Mouse (Mus musculus) E14TG2a.4 (cell line): ENCODE data around the gene Clic5.

Source experiments
- H3K27me3 ChIP-seq: 2 replicates; pipeline ENCODE4 v1.6.1; 2014; ENCODE audit warnings: low read length, control low read depth; ENCODE audit not compliant: insufficient read depth
- H3K36me3 ChIP-seq: 2 replicates; pipeline ENCODE4 v1.6.1; 2014; ENCODE audit warnings: low read length, control low read depth; ENCODE audit not compliant: insufficient read depth
- H3K4me1 ChIP-seq: replicated peaks from 2 replicates; pipeline ENCODE4 v1.6.1; 2014; ENCODE audit warnings: low read depth, low read length, control low read depth
- H3K4me3 ChIP-seq: replicated peaks from 2 replicates; pipeline ENCODE4 v1.5.1; 2014; ENCODE audit warnings: mild to moderate bottlenecking, low read length
- H3K9me3 ChIP-seq: 2 replicates; pipeline ENCODE4 v1.6.1; 2014; ENCODE audit warnings: low read length, control low read depth
- CTCF ChIP-seq: conservative IDR thresholded peaks from 2 replicates; pipeline ENCODE4 v1.5.1; 2014; ENCODE audit warnings: low read length
- NANOG ChIP-seq: IDR thresholded peaks from 2 replicates; pipeline ENCODE4 v1.6.1; 2014; ENCODE audit warnings: borderline replicate concordance, low read length, mixed read lengths
- POU5F1 ChIP-seq: IDR thresholded peaks from 2 replicates; pipeline ENCODE4 v1.6.1; 2014; ENCODE audit warnings: low read length, borderline replicate concordance

The Clic5 gene

GRCm38 (mm10) chr17:44188042-44188768, at the start of gene Clic5:
TSS of gene Clic5 (plus strand) at chr17:44188584.
- TF ChIP-seq CTCF: no peak
- no peak for TF ChIP-seq POU5F1
- TF ChIP-seq NANOG: no peak
- Histone ChIP-seq H3K27me3 (peaks cover 36% of the 10 kb centered on the region), H3K4me1 (peaks cover 23% of the 10 kb centered on the region), H3K36me3 (no peaks in the 10 kb centered on the region), H3K9me3 (no peaks in the 10 kb centered on the region), H3K4me3 (peak within 1 kb of the TSS; percentile 71)

DNA sequence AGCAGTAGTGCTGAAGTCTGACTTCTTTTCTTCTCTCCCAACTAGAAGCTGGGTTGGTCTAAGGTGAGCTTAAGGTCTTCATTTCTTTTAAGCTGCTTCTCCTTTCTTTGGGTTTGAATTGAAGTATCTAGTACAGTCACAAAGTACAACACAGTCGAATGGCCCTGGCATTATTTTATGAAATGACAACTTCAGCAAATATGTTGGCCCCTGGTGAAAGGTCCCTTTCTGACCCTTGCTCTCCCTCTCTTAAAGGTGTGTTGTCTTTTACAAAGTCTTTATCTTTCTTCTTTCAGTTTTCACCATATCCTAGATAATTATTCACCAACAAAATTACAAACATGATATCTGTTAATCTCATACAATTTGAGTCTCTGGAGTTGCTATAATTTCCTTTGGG, 42.6 kb upstream of the Clic5 start:
- TF ChIP-seq CTCF (no peak), POU5F1 (no peak), NANOG (no peak)
- H3K9me3 ChIP-seq: no peaks in the 10 kb centered on the region; the same call in 1 of the 2 replicates
- H3K4me1 ChIP-seq: no peaks in the 10 kb centered on the region
- no peaks in the 10 kb centered on the region for H3K36me3 ChIP-seq
- no peak overlapping the region for H3K4me3 ChIP-seq
- no peaks in the 10 kb centered on the region for H3K27me3 ChIP-seq

DNA sequence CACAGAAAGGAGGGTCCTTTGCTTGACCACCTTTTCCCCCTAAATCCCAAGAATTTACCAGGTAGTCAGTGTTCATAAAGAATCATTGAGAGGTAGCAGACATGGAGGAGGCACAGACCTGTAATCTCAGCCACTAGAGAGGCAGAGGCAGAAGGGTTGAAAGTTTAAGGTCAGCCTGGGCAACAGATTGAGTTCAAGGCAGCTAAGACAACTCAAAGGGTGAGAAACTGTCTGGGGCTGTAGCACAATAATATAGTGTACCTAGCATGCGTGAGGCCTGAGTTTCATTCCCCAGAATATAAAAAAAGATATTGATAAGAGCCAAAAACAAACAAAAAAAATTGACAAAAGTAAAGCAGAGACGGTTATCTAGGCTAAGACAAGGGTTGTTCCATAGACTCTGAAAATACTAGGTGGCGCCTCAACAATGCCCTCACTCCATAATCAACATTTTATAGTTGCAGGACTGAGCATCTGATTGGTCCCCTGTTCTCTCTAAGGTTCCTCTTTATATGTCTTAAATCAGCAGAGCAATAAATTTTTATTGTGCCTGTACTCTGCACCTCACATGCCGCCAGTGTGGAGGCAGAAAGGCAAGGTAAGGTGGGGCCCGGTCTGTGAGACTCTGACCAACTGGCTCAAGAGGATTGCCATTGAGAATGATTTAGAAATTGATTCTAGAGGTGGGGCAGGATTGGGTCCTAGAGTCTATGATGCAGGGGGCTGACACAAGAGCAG, 40.1 kb upstream of the Clic5 start:
- H3K4me1 ChIP-seq: no peaks in the 10 kb centered on the region
- H3K9me3 ChIP-seq: no peaks in the 10 kb centered on the region; the same call in 1 of the 2 replicates
- no peak for TF ChIP-seq NANOG
- TF ChIP-seq CTCF: no peak
- no peak for TF ChIP-seq POU5F1
- no peak overlapping the region for H3K4me3 ChIP-seq
- no peaks in the 10 kb centered on the region for H3K27me3 ChIP-seq
- H3K36me3 ChIP-seq: no peaks in the 10 kb centered on the region

DNA sequence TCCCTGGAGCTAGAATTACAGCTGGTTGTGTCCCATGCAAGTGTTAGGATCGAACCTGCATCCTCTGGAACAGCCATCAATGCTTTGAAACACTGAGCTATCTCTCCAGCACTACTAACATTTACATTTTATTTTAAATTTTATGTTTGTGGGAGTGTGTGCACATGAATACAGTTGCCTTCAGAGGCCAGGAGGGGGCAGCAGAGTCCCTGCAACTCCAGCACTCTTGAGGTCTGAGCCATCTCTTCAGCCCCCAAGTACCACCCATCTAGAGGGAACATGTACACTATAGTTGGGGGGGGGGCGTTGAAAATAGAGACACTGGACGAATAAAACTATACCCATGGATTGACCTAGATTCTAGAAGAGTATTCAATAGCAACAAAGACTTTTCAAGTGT, 37.3 kb upstream of the Clic5 start:
- Histone ChIP-seq H3K4me1 (no peaks in the 10 kb centered on the region), H3K9me3 (no peaks in the 10 kb centered on the region; the same call in 1 of the 2 replicates), H3K27me3 (no peaks in the 10 kb centered on the region), H3K4me3 (no peak overlapping the region), H3K36me3 (no peaks in the 10 kb centered on the region)
- no peak for TF ChIP-seq NANOG
- TF ChIP-seq POU5F1: no peak
- TF ChIP-seq CTCF: peak; percentile 60

DNA sequence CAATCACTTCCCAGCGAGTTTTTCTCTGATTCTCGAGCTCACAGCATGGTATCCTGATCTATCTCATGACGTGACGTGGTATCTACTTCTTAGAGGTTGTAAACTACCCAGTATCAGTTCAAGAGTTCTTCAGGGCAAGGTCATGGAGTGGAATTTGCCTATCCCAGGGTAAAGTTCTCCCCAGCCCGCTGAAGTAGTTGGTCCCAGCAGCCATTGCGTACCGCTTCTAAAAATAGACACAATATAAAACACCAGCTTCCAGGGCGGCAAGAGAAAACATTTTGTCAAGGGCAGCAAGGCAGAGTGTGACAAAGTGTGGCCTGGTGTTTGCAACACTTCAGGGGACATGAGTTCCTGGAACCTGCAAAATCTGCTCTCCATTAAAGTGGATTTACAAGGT, 36.5 kb upstream of the Clic5 start:
- H3K4me3 ChIP-seq: no peak overlapping the region
- no peak for TF ChIP-seq POU5F1
- no peak for TF ChIP-seq NANOG
- no peak for TF ChIP-seq CTCF
- no peaks in the 10 kb centered on the region for H3K36me3 ChIP-seq
- no peaks in the 10 kb centered on the region for H3K27me3 ChIP-seq
- no peaks in the 10 kb centered on the region; the same call in 1 of the 2 replicates for H3K9me3 ChIP-seq
- no peaks in the 10 kb centered on the region for H3K4me1 ChIP-seq

GRCm38 (mm10) chr17:44153871-44154270, 34.5 kb upstream of the Clic5 start:
- no peaks in the 10 kb centered on the region for H3K36me3 ChIP-seq
- TF ChIP-seq CTCF (no peak), NANOG (no peak), POU5F1 (no peak)
- H3K4me1 ChIP-seq: no peaks in the 10 kb centered on the region
- no peaks in the 10 kb centered on the region; the same call in 1 of the 2 replicates for H3K9me3 ChIP-seq
- H3K4me3 ChIP-seq: no peak overlapping the region
- H3K27me3 ChIP-seq: 0 out of 2 replicates have a peak, but pooled peaks cover 3% of the 10 kb centered on the region

GRCm38 (mm10) chr17:44155204-44155603, 33.2 kb upstream of the Clic5 start:
- Histone ChIP-seq H3K4me3 (no peak overlapping the region), H3K4me1 (no peaks in the 10 kb centered on the region), H3K36me3 (no peaks in the 10 kb centered on the region), H3K27me3 (0 out of 2 replicates have a peak, but pooled peaks cover 3% of the 10 kb centered on the region), H3K9me3 (no peaks in the 10 kb centered on the region)
- TF ChIP-seq NANOG: no peak
- TF ChIP-seq CTCF: no peak
- no peak for TF ChIP-seq POU5F1

GRCm38 (mm10) chr17:44158186-44158585, 30.2 kb upstream of the Clic5 start:
- Histone ChIP-seq H3K27me3 (0 out of 2 replicates have a peak, but pooled peaks cover 3% of the 10 kb centered on the region), H3K4me3 (no peak overlapping the region), H3K4me1 (no peaks in the 10 kb centered on the region), H3K36me3 (no peaks in the 10 kb centered on the region), H3K9me3 (no peaks in the 10 kb centered on the region)
- TF ChIP-seq CTCF: no peak
- TF ChIP-seq POU5F1: no peak
